Mouse (Mus musculus): ENCODE results near the gene Slc25a21. TPM values are rescaled to one million over a fixed set of nuclear protein-coding genes. Genes with fewer than 3 reads are reported as not detected.

Slc25a21 gene
- polyA plus RNA-seq, 1 experiment = 1.3 TPM

DNA sequence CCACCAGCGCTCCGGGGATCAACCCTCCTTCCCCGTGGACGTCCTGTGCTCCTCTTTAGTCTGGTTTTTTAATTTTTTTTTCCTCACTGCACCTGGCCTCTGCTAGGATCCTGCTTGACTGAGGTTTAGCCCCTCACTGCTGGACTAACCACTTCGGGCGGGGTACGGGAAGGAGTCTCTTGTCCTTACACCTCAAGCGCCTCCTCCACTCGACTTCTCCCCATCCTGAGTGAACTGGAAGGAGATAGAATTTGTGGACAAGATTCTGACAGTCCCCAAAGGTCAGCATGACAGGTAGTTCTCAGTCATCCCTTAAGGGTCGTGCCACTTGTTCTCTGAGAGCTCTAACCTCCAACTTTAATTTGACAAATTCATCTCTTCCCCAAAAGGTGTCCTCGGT, 502.3 kb downstream of the Slc25a21 start:
- Histone ChIP-seq H3K4me1 (ENCODE audit: control insufficient read depth, insufficient read depth, insufficient read length) (no peaks in the 10 kb centered on the region), H3K36me3 (ENCODE audit: control insufficient read depth, insufficient read depth, low read length) (no peaks in the 10 kb centered on the region), H3K27me3 (ENCODE audit: control insufficient read depth, insufficient read depth, low read length) (peaks cover 16% of the 10 kb centered on the region), H3K4me3 (ENCODE audit: extremely low read depth, insufficient read depth, insufficient read length) (no peak overlapping the region), H3K27ac (ENCODE audit: insufficient read depth, low read length) (no peak overlapping the region)
- no peak for TF ChIP-seq POLR2A (IDR thresholded peaks at IDR 0.05; ENCODE audit: low read depth, low read length)
- TF ChIP-seq CTCF (IDR thresholded peaks at IDR 0.05; ENCODE audit: extremely low read depth, insufficient read depth, insufficient read length, insufficient replicate concordance) = no peak
- 7% methylated on average over 11 of the region's 11 CpGs for WGBS
- no peak for DNase-seq (ENCODE audit: low read depth in 1 of 2, low spot score in 2 of 2)

DNA sequence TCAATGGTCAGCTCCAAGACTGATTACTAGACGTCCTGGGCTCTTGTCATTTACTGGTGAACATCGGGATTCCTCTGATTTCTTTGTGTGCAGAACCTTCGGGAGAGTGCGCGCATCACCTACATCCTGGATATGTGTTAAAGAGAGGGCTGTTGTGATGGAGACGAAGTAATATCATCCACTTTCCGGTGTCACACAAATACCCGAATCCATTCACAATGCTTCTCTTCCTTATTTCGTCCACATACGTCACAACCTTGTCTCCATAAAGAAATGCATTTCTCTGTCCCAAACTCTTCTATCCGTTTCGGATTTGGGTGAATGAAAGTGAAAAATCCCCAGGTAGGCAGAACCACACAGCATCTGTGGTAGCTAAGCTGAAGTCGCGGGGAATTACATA, 502.9 kb downstream of the Slc25a21 start:
- Histone ChIP-seq H3K27me3 (ENCODE audit: control insufficient read depth, insufficient read depth, low read length) (peaks cover 14% of the 10 kb centered on the region), H3K27ac (ENCODE audit: insufficient read depth, low read length) (no peak overlapping the region), H3K4me3 (ENCODE audit: extremely low read depth, insufficient read depth, insufficient read length) (no peak overlapping the region), H3K4me1 (ENCODE audit: control insufficient read depth, insufficient read depth, insufficient read length) (no peaks in the 10 kb centered on the region), H3K36me3 (ENCODE audit: control insufficient read depth, insufficient read depth, low read length) (no peaks in the 10 kb centered on the region)
- TF ChIP-seq CTCF (IDR thresholded peaks at IDR 0.05; ENCODE audit: extremely low read depth, insufficient read depth, insufficient read length, insufficient replicate concordance) = no peak
- no peak for TF ChIP-seq POLR2A (IDR thresholded peaks at IDR 0.05; ENCODE audit: low read depth, low read length)
- 11% methylated on average over 14 of the region's 14 CpGs for WGBS
- no peak for DNase-seq (ENCODE audit: low read depth in 1 of 2, low spot score in 2 of 2)

DNA sequence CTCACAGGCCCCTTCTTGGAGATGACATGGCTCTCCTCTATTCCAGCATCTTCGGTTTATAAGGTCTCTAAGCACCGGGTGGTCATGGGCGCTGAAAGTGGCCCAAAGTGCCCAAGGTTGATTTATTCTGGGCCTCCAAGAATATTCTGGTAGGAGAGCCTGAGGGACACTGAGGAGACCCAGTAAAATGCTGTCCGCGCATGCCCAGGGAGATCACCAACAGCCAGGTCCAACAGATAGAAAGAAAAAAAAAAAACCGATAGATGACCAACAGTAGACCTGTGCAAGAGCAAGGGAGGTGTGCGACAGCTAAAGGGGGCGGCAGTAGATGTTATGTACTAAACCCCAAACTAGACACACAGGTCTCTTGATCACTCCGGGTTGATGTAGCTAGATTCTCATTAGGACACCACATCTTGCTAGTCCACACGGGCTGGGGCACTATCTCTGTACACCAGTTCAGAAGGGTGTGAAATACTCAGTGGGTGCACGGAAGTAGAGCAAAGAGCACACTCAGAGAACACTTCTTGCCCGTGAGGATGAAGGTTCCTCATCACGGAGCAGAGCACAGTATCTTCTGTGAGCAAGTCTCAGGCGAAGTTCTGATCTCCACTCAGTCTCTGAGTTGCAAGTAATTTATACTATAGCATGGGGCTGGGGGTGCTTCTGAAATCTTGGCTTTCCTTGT, 503.7 kb downstream of the Slc25a21 start:
- Histone ChIP-seq H3K4me3 (ENCODE audit: extremely low read depth, insufficient read depth, insufficient read length) (no peak overlapping the region), H3K36me3 (ENCODE audit: control insufficient read depth, insufficient read depth, low read length) (no peaks in the 10 kb centered on the region), H3K27ac (ENCODE audit: insufficient read depth, low read length) (no peak overlapping the region), H3K27me3 (ENCODE audit: control insufficient read depth, insufficient read depth, low read length) (peaks cover 15% of the 10 kb centered on the region), H3K4me1 (ENCODE audit: control insufficient read depth, insufficient read depth, insufficient read length) (no peaks in the 10 kb centered on the region)
- 14% methylated on average over 14 of the region's 14 CpGs for WGBS
- DNase-seq (ENCODE audit: low read depth in 1 of 2, low spot score in 2 of 2) = no peak
- TF ChIP-seq POLR2A (IDR thresholded peaks at IDR 0.05; ENCODE audit: low read depth, low read length) = no peak
- no peak for TF ChIP-seq CTCF (IDR thresholded peaks at IDR 0.05; ENCODE audit: extremely low read depth, insufficient read depth, insufficient read length, insufficient replicate concordance)

DNA sequence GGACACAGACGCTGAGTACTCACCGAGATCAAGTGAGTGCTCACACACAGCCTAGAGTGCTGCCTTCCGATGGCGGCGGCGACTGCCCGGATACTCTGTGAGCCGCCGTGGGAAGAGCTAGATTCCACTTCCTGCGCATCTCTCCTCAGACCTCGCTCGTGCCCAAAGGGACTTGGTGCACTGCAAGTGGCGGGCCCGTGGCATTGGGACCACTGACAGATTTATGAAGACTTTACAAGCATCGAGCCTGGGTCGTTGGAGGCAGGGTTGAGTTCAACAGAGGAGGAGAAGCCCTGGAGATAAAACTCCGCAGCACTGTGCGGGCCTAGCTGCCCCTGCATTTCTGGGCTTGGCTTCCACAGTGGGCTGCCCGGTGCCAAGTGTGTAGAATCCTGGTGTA, 504.7 kb downstream of the Slc25a21 start:
- no peak overlapping the region for H3K4me3 ChIP-seq (ENCODE audit: extremely low read depth, insufficient read depth, insufficient read length)
- H3K27me3 ChIP-seq (ENCODE audit: control insufficient read depth, insufficient read depth, low read length) = peaks cover 14% of the 10 kb centered on the region
- H3K27ac ChIP-seq (ENCODE audit: insufficient read depth, low read length) = no peak overlapping the region
- H3K36me3 ChIP-seq (ENCODE audit: control insufficient read depth, insufficient read depth, low read length) = no peaks in the 10 kb centered on the region
- TF ChIP-seq CTCF (IDR thresholded peaks at IDR 0.05; ENCODE audit: extremely low read depth, insufficient read depth, insufficient read length, insufficient replicate concordance) = no peak
- TF ChIP-seq POLR2A (IDR thresholded peaks at IDR 0.05; ENCODE audit: low read depth, low read length) = no peak
- 11% methylated on average over 19 of the region's 19 CpGs for whole genome bisulfite sequencing
- DNase-seq (ENCODE audit: low read depth in 1 of 2, low spot score in 2 of 2) = no peak
- no peaks in the 10 kb centered on the region for H3K4me1 ChIP-seq (ENCODE audit: control insufficient read depth, insufficient read depth, insufficient read length)

DNA sequence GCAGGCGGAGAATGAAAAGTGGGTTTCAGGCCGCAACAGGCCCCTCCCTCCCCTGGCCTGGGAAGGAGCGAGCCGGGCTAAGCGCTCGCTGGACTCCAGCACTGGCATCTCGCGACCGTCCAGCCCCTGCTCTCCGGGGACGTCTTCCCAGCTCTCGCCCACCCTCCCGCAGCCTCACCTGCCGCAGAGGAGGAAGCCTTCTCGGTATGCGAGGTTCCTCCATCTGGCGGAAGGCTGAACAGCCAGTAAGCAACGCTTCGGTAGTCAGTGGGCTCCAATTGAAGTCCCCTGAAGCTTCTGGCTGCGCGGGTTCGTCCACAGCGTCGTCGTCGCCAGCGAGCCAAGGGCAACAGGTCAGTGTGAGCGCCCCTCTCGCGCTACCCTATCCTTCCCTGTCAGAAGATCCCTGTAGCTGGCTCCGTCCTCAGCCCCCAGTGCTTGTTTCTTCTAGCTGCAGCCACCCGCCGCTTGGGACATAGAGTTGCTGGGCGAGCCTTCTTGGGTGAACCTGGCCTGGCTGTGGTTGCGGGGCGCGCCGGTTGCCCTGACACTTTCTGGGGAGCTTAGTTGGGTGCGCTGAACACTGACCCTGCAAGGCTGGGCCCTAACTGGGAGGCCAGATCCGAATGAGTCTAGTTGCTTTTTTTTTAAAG, 505.7 kb downstream of the Slc25a21 start, which contains the start of gene Pax9:
TSS of gene Pax9 (plus strand) at position 341 of the 653 bp plus-strand sequence.
- Histone ChIP-seq H3K4me1 (ENCODE audit: control insufficient read depth, insufficient read depth, insufficient read length) (no peaks in the 10 kb centered on the region), H3K4me3 (ENCODE audit: extremely low read depth, insufficient read depth, insufficient read length) (no peak within 1 kb of the TSS), H3K36me3 (ENCODE audit: control insufficient read depth, insufficient read depth, low read length) (no peaks in the 10 kb centered on the region), H3K27me3 (ENCODE audit: control insufficient read depth, insufficient read depth, low read length) (peaks cover 12% of the 10 kb centered on the region), H3K27ac (ENCODE audit: insufficient read depth, low read length) (no peak within 1 kb of the TSS)
- TF ChIP-seq POLR2A (IDR thresholded peaks at IDR 0.05; ENCODE audit: low read depth, low read length) (no peak), CTCF (IDR thresholded peaks at IDR 0.05; ENCODE audit: extremely low read depth, insufficient read depth, insufficient read length, insufficient replicate concordance) (no peak)
- WGBS = 3% methylated on average over 40 of the region's 40 CpGs
- no peak for DNase-seq (ENCODE audit: low read depth in 1 of 2, low spot score in 2 of 2)

DNA sequence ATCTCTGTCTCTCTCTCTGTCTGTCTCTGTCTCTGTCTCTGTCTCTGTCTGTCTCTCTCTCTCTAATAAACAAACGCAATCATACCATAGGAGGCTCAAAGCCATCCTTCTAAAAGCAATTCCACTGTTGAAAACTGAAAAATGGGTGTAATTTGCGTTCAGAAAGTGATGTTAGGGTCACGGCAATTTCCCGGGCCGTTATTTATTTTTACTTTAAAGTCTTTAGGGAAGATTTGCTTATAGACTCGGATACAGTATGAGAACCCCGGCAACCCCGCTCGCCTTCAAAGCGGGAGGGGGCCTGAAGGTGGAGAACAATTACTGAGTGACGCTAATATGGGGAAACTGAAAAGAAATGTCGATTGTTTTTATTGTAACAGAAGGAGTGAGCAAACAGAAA, 506.3 kb downstream of the Slc25a21 start:
- H3K27ac ChIP-seq (ENCODE audit: insufficient read depth, low read length) = no peak overlapping the region
- no peaks in the 10 kb centered on the region for H3K36me3 ChIP-seq (ENCODE audit: control insufficient read depth, insufficient read depth, low read length)
- 2% methylated on average over 12 of the region's 12 CpGs for WGBS
- H3K4me1 ChIP-seq (ENCODE audit: control insufficient read depth, insufficient read depth, insufficient read length) = no peaks in the 10 kb centered on the region
- no peak for DNase-seq (ENCODE audit: low read depth in 1 of 2, low spot score in 2 of 2)
- peaks cover 12% of the 10 kb centered on the region for H3K27me3 ChIP-seq (ENCODE audit: control insufficient read depth, insufficient read depth, low read length)
- TF ChIP-seq CTCF (IDR thresholded peaks at IDR 0.05; ENCODE audit: extremely low read depth, insufficient read depth, insufficient read length, insufficient replicate concordance) (no peak), POLR2A (IDR thresholded peaks at IDR 0.05; ENCODE audit: low read depth, low read length) (no peak)
- H3K4me3 ChIP-seq (ENCODE audit: extremely low read depth, insufficient read depth, insufficient read length) = no peak overlapping the region

DNA sequence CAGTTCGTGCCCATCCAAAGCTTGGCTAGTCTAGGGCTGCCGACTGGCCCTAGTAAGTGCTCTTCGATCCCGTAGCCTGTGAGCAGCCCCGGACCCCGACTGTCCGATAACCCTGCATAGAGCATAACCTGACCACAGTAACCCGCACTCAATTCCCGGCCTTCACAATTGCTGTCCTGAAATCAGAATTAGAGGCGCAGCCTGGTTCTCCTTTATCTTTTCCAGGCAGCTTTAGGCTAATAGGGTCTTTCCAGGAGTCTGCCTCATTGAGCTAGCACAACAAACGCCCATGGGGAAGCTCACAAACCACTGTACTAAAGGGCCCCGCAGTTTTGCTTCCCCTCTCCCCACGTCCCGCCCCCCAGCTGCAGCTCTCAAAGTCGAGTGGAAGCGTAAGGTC, 506.9 kb downstream of the Slc25a21 start:
- Histone ChIP-seq H3K4me3 (ENCODE audit: extremely low read depth, insufficient read depth, insufficient read length) (no peak overlapping the region), H3K4me1 (ENCODE audit: control insufficient read depth, insufficient read depth, insufficient read length) (no peaks in the 10 kb centered on the region), H3K27me3 (ENCODE audit: control insufficient read depth, insufficient read depth, low read length) (peaks cover 12% of the 10 kb centered on the region), H3K36me3 (ENCODE audit: control insufficient read depth, insufficient read depth, low read length) (no peaks in the 10 kb centered on the region), H3K27ac (ENCODE audit: insufficient read depth, low read length) (no peak overlapping the region)
- DNase-seq (ENCODE audit: low read depth in 1 of 2, low spot score in 2 of 2) = no peak
- WGBS = 7% methylated on average over 16 of the region's 16 CpGs
- TF ChIP-seq CTCF (IDR thresholded peaks at IDR 0.05; ENCODE audit: extremely low read depth, insufficient read depth, insufficient read length, insufficient replicate concordance) (no peak), POLR2A (IDR thresholded peaks at IDR 0.05; ENCODE audit: low read depth, low read length) (no peak)

Data from spleen, adult 2 months (tissue).